Mouse (Mus musculus): ENCODE results near the gene Lhx3.

DNA sequence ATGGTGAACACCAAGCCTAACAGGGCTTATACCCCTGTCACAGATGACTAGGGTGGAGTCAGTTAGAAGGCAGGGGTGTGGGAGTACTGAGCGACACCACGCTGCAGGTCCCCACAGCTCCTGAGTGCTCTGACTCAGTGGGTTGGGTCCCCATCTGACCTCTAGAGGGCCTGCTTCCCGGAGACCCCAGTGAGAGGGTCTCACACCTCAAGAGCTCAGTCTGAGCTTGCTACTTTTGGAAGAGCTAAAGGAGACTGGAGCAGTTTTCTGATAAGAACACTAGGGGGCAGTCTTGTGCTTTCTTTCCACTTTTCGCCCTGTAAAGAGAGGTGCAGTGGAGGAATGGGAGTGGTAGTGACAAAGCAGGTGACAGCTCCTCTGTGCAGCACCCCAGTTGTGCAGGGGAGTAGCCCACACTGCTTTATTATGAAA, 54.2 kb downstream of the Lhx3 start:
- TF ChIP-seq CTCF (IDR thresholded peaks at IDR 0.05; ENCODE audit: low read depth), result peak; percentile 86
- no peak for TF ChIP-seq EP300 (IDR thresholded peaks at IDR 0.05; ENCODE audit: low read depth)
